Mouse (Mus musculus) ES-E14 (cell line): Measurements from ENCODE around the gene Pid1. TPM values are rescaled to one million over a fixed set of nuclear protein-coding genes. Genes with fewer than 3 reads are reported as not detected.

Experiments
- DNase-seq: peaks from one replicate; pipeline ENCODE4 v3.0.0-alpha.2; 2013; ENCODE audit warnings: low read depth, low spot score
- H3K27ac ChIP-seq: 2 replicates; pipeline ENCODE4 v1.5.1; 2012; ENCODE audit warnings: low read depth, mild to moderate bottlenecking, low read length, moderate library complexity, mixed read lengths; ENCODE audit not compliant: poor library complexity, insufficient read depth, severe bottlenecking
- H3K36me3 ChIP-seq: 2 replicates; pipeline ENCODE4 v1.6.1; 2012; ENCODE audit warnings: mild to moderate bottlenecking, low read length, moderate library complexity, mixed read lengths; ENCODE audit not compliant: control insufficient read depth, poor library complexity, insufficient read depth, severe bottlenecking
- H3K4me1 ChIP-seq, 2 experiments: fragments of 150-350 bp in 1 of 2; sonication (generic) in 1 of 2; 2 replicates each; pipeline ENCODE4 v1.6.1; 2012; ENCODE audit warnings: low read length in 2 of 2, mild to moderate bottlenecking in 1 of 2, mixed read lengths in 1 of 2; ENCODE audit not compliant: control insufficient read depth in 2 of 2, insufficient read depth in 2 of 2, poor library complexity in 1 of 2
- H3K4me3 ChIP-seq, 2 experiments: fragments of 150-350 bp in 1 of 2; sonication (generic) in 1 of 2; 2 replicates each; pipeline ENCODE4 v1.5.1; 2012; ENCODE audit warnings: low read length in 2 of 2, low read depth in 1 of 2, mild to moderate bottlenecking in 1 of 2, mixed read lengths in 1 of 2; ENCODE audit not compliant: insufficient read depth in 1 of 2, poor library complexity in 1 of 2, severe bottlenecking in 1 of 2
- H3K9ac ChIP-seq: 2 replicates; pipeline ENCODE4 v1.6.1; 2012; ENCODE audit warnings: low read depth, mild to moderate bottlenecking, low read length, mixed read lengths; ENCODE audit not compliant: poor library complexity, insufficient read depth, severe bottlenecking
- H3K9me3 ChIP-seq: fragments of 150-350 bp; sonication (generic); 2 replicates; pipeline ENCODE4 v1.6.1; 2012; ENCODE audit warnings: low read depth, mild to moderate bottlenecking, low read length; ENCODE audit not compliant: control insufficient read depth, insufficient read depth
- CHD2 ChIP-seq: IDR thresholded peaks from 2 replicates; pipeline ENCODE4 v1.6.1; 2014; ENCODE audit warnings: mild to moderate bottlenecking, low read depth, low read length, inconsistent platforms
- HCFC1 ChIP-seq: IDR thresholded peaks from 2 replicates; pipeline ENCODE4 v1.6.1; 2012; ENCODE audit warnings: low read length, inconsistent platforms, borderline replicate concordance; ENCODE audit not compliant: insufficient read depth
- MAFK ChIP-seq: IDR thresholded peaks from 2 replicates; pipeline ENCODE4 v1.6.1; 2014; ENCODE audit warnings: mild to moderate bottlenecking, low read depth, low read length, inconsistent platforms; ENCODE audit not compliant: insufficient read depth
- ZC3H11A ChIP-seq: IDR thresholded peaks from 2 replicates; pipeline ENCODE4 v1.6.1; 2012; ENCODE audit warnings: low read depth, mild to moderate bottlenecking, inconsistent platforms, low read length, borderline replicate concordance
- ZNF384 ChIP-seq: IDR thresholded peaks from 2 replicates; pipeline ENCODE4 v1.6.1; 2012; ENCODE audit warnings: low read depth, low read length, inconsistent platforms
- in situ Hi-C, 2 experiments: fragments of 600-800 bp; cut with MboI; formaldehyde crosslinking; loops; one replicate each; pipeline ENCODE4 v1.15.1; 2025; ENCODE audit warnings: low sequenced_read_pairs in 2 of 2, inconsistent platforms in 1 of 2; ENCODE audit not compliant: unreplicated experiment in 2 of 2
- total RNA-seq: library from RNA; depleted of rRNA; stranded (reverse); fragments of 300-350 nt; gene quantifications from 2 replicates; pipeline ENCODE4 v1.2.3, GENCODE M21; 2012

The Pid1 gene
- total RNA-seq, 1 experiment: 13.3 TPM

GRCm38 (mm10) chr1:84362709-84363617 lies 1.0 kb downstream of the Pid1 start:
- DNase-seq: no peak
- Histone ChIP-seq H3K9ac (no peak overlapping the region), H3K4me3 (no peak overlapping the region), H3K9me3 (no peaks in the 10 kb centered on the region), H3K4me1 (no peaks in the 10 kb centered on the region; a peak in 1 of 4 replicates), H3K36me3 (no peaks in the 10 kb centered on the region), H3K27ac (no peak overlapping the region)
- TF ChIP-seq MAFK: no peak
- no peak for TF ChIP-seq ZC3H11A
- TF ChIP-seq HCFC1: no peak
- TF ChIP-seq ZNF384: no peak
- no peak for TF ChIP-seq CHD2
- in situ Hi-C loops: no loop called here

- Histone ChIP-seq H3K36me3 (no peaks in the 10 kb centered on the region), H3K27ac (no peak overlapping the region), H3K4me3 (no peak overlapping the region), H3K9me3 (no peaks in the 10 kb centered on the region), H3K9ac (no peak overlapping the region), H3K4me1 (no peaks in the 10 kb centered on the region; a peak in 1 of 4 replicates)
- in situ Hi-C loops: no loop called here
- TF ChIP-seq ZC3H11A: no peak
- no peak for TF ChIP-seq MAFK
- TF ChIP-seq HCFC1: no peak
- TF ChIP-seq CHD2: no peak
- no peak for TF ChIP-seq ZNF384
- DNase-seq: no peak
Measured at GRCm38 (mm10) chr1:84362209-84362608, 1.8 kb downstream of the Pid1 start.

- TF ChIP-seq CHD2 (no peak), ZNF384 (no peak), MAFK (no peak), ZC3H11A (no peak), HCFC1 (no peak)
- H3K4me3 ChIP-seq: no peak overlapping the region
- no peak overlapping the region for H3K27ac ChIP-seq
- no peaks in the 10 kb centered on the region for H3K9me3 ChIP-seq
- no peaks in the 10 kb centered on the region; a peak in 1 of 4 replicates for H3K4me1 ChIP-seq
- in situ Hi-C loops: no loop called here
- no peak for DNase-seq
- no peak overlapping the region for H3K9ac ChIP-seq
- no peaks in the 10 kb centered on the region for H3K36me3 ChIP-seq
Measured at GRCm38 (mm10) chr1:84361389-84361788, 2.6 kb downstream of the Pid1 start.

GRCm38 (mm10) chr1:84359611-84360500 lies 4.1 kb downstream of the Pid1 start:
- Histone ChIP-seq H3K9ac (no peak overlapping the region), H3K4me1 (no peaks in the 10 kb centered on the region; a peak in 1 of 4 replicates), H3K9me3 (no peaks in the 10 kb centered on the region), H3K36me3 (no peaks in the 10 kb centered on the region), H3K4me3 (no peak overlapping the region), H3K27ac (no peak overlapping the region)
- TF ChIP-seq HCFC1: no peak
- no peak for TF ChIP-seq ZNF384
- no peak for TF ChIP-seq ZC3H11A
- TF ChIP-seq MAFK: no peak
- TF ChIP-seq CHD2: no peak
- DNase-seq: no peak
- in situ Hi-C loops: no loop called here
